Mouse (Mus musculus) urinary bladder, postnatal 10 days (tissue): ENCODE data around the gene Marc2.

Experiments used
- DNase-seq: peaks from one replicate; pipeline ENCODE4 v3.0.0; 2022; ENCODE audit warnings: low spot score

Gene Marc2

DNA sequence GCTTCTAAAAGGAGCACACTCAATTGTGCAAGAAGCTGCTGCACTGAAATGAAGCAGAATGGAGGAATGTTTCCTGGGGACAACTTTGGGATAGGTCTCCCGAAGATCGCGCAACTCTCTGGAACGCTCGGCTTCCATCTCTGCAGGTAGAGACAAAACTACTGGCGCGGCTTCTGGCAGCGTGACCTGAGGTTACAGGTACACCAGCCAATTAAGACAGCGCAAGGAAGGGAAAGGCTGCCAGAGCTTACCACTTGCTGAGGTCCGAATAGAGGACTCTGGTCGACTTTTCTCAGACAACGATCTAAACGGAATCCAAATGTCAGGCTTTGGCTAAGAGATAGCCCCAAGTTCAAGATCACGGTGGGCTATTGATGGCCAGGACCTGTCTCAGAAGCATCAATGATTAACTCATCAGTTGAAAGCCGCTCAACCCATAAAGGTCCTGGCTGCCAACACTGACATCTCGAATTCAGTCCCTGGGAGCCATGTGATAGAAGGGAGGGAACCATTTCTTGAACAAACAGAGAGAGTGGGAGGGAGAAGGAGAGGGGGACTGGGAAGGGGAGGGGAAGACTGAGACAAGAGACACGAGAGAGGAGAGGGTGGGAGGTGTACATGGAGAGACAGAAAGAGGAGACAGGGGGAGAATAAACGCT, at the start of gene Marc2:
Gene Marc2 (minus strand): TSS at position 360 of the 659 bp plus-strand sequence.
- no peak for DNase-seq

GRCm38 (mm10) chr1:184891998-184892397, 45.7 kb upstream of the Marc2 start:
- no peak for DNase-seq

DNA sequence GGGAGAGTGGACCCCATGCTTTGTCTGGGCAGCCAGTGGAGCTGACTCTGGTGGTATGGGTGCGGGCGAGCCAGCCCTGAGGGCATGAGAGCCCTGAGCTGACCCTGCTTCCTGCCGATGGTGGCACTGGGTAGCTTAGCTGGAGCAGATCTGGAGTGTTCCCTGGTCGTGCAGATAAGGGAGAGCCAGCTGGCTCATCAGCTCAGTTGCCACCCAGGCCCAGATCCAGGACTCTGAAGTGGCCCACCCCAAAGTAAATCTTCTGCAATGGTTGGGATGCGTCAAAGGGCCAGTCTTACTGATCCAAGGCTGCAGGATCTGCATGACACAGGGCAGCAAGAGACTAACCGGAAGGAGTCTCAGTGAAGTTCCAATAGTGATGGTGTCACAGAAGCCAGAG, 43.2 kb upstream of the Marc2 start:
- no peak for DNase-seq

DNA sequence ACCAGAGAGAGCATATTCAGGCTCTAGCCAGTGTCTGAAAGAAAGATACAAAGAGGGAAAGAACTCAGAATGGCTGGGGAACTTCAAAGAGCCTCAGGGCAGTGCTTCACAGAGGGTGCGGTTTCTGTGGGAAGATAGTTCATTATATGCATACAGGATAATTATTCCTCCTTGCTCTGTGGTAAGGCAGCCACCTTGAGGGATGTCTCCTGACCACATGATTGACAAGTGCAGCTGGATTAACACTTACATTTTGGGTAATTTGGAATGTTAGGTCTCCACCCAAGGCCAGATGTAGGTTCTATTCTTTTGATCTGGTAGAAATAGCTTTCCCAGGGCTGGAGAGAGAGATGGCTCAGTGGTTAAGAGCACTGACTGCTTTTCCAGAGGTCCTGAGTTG, 39.9 kb upstream of the Marc2 start:
- no peak for DNase-seq

DNA sequence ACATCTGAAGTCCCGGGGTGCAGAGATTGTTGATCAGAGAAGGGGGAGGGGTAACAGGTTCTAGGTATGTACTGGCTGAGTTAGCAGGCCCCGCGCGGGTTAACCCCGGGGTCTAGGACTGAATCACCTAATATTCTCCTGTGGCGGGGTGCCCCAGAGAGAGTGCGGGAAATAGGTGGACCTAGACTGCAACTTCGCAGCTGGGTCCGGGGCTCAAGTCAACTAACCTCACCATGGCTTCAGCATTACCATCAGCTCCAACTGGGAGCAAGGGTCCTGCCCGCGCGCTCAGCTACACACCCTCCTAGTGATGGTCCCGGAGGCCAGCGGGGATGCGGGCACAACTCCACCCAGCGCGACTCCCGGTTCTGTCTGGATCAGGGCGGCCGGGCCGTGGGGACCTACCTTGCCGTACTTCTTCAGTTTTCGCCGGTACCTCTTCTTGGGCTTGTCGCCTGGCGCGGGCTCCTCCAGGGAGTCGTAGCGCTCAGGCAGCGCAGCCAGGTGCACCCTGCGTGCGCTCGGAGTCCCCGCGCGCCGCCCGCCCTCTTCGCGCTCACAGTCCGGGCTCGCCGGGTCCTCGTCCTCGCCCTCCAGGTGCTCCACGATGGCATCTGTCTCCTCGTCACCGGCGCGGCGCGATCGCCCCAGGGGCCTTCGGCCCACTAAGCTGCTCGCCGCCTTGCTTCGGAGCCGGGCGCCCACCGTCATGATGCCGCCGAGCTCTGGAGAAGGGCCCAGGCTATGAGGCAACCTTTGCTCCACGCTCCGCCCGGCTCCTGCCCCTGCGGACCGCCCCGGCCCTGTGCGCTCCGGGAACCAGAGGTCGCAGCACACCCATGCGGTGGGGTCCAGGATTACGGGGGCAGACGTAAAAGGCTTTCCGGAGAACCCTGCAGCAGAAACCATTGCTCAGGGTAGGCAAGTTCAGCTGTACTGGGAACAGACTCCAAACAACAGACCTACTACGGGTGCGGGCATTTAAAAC, 36.3 kb upstream of the Marc2 start, which contains the start of gene C130074G19Rik:
Gene C130074G19Rik (minus strand): TSS at position 938 of the 988 bp plus-strand sequence.
- no peak for DNase-seq

DNA sequence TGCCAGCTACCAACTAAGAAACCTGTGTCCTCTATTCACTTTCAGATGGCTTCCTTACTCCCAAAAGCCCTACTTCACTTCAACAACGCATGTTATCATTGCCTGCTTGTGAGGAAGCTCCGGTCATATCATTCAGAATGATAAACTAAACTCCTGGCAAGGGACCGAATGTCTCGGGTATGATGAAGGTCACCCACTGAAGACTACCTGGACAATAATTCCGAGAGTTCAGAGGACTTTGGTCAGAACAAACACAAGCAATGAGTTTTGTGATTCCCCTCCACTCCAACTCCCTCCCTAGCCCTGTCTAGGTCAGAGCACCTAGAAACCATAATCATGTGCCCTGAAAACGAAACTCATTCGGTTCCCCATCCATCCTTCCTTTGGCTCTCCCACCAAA, 35.6 kb upstream of the Marc2 start:
- no peak for DNase-seq

DNA sequence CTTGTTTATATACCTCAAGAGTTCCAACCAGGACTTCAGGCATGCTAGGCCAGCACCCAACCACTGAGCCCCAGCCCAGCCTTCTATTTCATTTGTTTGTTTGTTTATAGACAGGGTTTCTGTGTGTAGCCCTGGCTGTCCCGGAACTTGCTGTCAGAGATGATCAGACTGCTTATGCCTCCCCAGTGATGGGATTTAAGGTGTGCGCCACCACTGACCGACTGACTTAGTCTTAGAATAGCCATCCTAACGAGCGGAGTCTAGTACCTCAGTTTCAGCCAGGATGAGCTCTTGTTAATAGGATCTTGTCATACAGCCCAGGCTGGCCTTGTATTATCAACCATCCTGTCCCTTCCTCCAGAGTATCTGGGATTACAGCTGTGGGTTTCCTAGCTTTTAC, 35.0 kb upstream of the Marc2 start:
- DNase-seq: no peak

GRCm38 (mm10) chr1:184878860-184879259, 32.6 kb upstream of the Marc2 start:
- DNase-seq: no peak

GRCm38 (mm10) chr1:184877306-184877705, 31.1 kb upstream of the Marc2 start:
- no peak for DNase-seq

GRCm38 (mm10) chr1:184873910-184874309, 27.7 kb upstream of the Marc2 start:
- DNase-seq: no peak

GRCm38 (mm10) chr1:184872069-184872819, 26.0 kb upstream of the Marc2 start:
- DNase-seq: no peak

GRCm38 (mm10) chr1:184871506-184871905, 25.3 kb upstream of the Marc2 start:
- no peak for DNase-seq

DNA sequence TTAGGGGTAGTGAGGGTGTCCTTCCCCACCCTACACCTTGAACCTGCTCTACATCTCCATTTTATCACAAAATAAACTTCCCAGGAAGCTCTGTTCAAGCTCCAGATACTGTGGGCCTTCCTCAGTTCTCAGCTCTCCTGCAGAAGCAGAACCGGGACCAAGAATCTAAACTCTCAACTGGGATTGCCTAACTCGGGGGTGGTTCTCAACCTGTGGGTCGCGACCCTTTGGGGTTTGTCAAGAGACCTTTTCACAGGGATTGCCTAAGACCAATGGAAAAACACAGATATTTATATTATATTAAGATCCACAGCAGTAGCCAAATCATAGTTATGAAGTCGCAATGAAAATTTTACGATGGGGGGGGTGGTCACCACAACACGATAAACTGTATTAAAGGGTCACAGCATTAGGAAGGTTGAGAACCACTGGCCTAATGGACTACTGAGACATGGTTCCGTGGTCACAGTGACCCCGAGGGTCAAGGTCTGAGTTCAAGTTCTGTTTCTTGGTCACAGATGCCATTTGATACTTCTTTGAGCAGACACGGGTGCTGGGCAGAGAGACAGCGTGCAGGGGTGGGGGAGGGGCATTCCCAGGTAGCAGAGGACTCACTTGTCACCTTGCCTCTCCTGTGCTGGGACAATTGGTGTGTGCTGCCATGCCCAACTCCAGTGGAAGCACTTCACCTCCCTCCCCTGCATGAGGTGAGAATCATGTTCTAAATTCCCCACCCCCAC, 24.6 kb upstream of the Marc2 start:
- no peak for DNase-seq

- no peak for DNase-seq
Measured at GRCm38 (mm10) chr1:184869939-184870565, 23.8 kb upstream of the Marc2 start.

DNA sequence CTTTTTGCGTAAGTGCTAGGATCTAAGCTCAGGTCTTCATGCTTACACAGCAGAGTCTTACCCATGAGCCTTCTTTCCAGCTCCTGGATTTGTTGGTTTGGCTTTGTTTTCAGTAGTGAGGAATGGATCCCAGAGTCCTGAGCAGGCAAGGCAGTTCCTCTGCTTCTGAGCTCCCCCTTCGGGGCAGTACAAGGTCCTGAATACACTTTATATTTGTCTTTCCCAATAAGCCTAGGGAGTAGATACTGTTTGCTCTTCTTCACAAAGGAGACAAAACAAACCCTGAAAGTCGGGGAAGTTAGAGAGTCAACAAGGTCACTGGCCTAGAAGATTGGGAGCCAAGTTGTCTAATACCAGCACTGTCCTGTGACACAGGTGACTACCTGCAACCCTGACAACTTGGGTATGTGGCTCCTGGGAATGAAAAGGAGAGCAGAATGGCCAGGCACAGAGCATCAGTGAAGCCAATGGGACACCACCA, 21.4 kb upstream of the Marc2 start:
- no peak for DNase-seq

- DNase-seq: no peak
Measured at GRCm38 (mm10) chr1:184864381-184864801, 18.1 kb upstream of the Marc2 start.

DNA sequence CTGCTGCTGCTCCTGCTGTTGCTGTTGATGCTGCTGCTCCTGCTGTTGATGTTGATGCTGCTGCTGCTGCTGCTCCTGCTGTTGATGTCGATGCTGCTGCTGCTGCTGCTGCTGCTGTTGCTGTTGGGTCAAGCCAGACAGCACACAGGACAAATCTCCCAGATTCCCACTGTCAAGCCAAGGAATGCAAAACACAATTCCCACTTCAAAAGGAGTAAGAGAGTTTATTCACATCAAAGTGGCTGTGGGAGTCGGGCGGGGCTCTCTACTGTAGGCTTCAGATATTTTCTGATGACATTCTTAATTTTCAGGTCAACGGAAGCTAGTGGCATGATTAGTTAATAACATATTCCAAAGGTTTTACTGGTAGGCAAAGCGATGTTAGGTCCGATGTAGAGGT, 16.4 kb upstream of the Marc2 start:
- no peak for DNase-seq

GRCm38 (mm10) chr1:184861551-184861950, 15.3 kb upstream of the Marc2 start:
- DNase-seq: no peak

DNA sequence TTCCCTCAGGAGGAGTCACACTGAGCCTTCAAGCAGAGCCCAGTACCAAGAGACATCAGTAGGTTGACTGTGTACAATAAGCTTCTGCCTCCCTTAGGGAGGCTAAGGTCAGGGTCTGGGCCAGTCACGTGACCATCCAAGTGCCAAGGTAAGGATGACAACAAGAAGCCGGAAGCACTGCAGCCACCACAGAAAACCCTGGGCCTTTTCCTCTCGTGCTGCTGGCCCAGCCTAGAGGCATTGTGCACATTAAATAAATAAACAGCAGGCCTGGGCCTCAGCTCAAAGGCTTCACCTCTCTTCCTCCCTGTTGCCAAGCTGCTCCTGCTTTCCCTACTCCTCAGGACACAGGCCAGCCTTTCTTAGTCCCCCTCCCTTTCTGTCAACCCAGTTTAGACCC, 14.0 kb upstream of the Marc2 start:
- no peak for DNase-seq

DNA sequence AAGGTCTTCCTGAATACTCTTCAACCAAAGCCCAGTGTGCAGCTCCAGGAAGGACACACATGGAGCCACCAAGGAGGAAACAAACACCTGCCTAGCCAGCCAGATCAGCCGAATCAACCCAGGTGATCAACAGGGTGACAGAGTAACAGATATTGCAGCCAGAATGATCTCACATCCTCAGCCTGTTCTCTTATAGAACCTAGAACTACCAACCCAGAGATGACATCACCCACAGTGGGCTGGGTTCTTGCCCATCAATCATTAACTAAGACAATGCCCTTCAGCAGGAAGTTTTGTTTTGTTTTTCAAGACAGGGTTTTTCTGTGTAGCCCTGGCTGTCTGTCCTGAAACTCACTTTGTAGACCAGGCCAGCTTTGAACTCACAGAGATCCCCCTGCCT, 12.0 kb upstream of the Marc2 start:
- no peak for DNase-seq

GRCm38 (mm10) chr1:184857216-184857615, 11.0 kb upstream of the Marc2 start:
- no peak for DNase-seq
